Mouse (Mus musculus): ENCODE data around the gene Fbxw7.

GRCm38 (mm10) chr3:84876211-84876610 lies 61.1 kb downstream of the Fbxw7 start:
- no peak for TF ChIP-seq CTCF (IDR thresholded peaks at IDR 0.05; ENCODE audit: borderline replicate concordance, insufficient read depth, low read length)
- TF ChIP-seq POLR2A (IDR thresholded peaks at IDR 0.05; ENCODE audit: low read depth, low read length), result no peak

Measured in embryonic fibroblast, embryonic 13.5 days (primary cell).